Mouse (Mus musculus) frontal cortex, postnatal 36 days (tissue): ENCODE results near the gene Cog2.

Experiments
- DNase-seq, 2 experiments: peaks; one replicate each; pipeline ENCODE4 v3.0.0; 2022; ENCODE audit warnings: low spot score in 2 of 2

Cog2 gene

DNA sequence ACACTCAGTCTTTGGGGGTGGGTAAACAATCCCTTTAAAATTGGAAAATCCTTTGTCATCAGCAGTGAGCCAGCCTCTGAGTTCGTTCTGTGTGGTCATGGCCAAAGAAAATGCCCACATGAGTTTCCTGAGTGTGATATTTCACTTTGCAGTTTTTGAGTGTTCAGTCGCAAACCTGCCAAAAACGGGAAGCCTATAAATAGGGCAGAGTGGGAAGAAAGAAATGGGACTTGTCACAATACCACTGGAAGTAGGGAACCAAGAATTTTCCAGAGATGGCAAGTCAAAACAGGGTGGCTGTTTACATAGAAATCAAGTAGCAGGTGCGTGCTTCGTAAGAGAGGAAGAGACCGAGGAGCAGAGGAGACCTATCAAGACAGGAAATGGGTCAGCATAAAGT is 4.0 kb upstream of the Cog2 start:
- peak in 1 of 2 experiments; percentile 86 for DNase-seq

GRCm38 (mm10) chr8:124517142-124517541 is 3.4 kb upstream of the Cog2 start:
- DNase-seq, result no peak

- DNase-seq, result no peak
Measured at GRCm38 (mm10) chr8:124521946-124522345, 1.4 kb downstream of the Cog2 start.

DNA sequence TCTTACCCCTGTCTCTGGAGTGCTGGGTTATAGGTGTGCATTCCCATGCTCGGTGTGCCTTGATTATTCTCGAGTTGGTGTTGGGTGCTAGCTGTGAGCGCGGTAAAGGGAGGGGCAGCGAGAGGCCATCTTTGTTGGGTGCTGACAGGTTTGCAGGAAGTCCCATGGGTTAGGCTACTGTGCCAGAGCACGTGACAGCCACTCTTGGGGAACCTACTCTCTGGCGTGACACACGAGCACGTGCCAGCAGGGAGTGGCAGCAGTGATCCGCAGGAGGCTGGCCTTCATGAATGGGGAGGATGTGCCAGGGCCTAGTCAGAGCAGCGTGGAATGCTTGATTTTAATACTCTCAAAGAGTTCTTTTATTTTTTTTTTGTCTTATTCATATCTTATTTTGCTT is 5.7 kb downstream of the Cog2 start:
- DNase-seq, result no peak

DNA sequence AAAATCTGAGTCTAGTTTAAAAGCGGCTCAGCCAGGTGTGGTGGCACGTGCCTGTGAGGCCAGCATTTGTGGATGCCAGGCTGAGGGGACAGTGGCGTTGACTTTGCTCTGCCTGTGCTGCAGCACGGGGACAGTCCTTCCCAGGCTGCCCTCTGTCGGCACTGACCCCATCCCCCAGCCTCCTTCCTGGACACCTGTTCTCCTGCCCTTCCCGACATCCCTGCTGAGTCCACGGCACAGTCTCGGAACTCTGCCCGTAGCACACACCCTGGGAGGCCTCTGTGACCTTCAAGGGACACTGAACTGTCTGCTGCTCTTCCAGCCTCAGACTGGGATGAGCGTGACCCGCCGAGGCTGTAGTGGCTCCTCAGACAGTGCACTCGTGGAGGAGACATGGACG is 9.5 kb downstream of the Cog2 start:
- no peak for DNase-seq

GRCm38 (mm10) chr8:124530556-124530955 is 10.0 kb downstream of the Cog2 start:
- peak in 1 of 2 experiments; percentile 71 for DNase-seq

- no peak for DNase-seq
Measured at GRCm38 (mm10) chr8:124530996-124531395, 10.4 kb downstream of the Cog2 start.

GRCm38 (mm10) chr8:124532626-124533025 is 12.1 kb downstream of the Cog2 start:
- DNase-seq, result peak in 1 of 2 experiments; percentile 70

DNA sequence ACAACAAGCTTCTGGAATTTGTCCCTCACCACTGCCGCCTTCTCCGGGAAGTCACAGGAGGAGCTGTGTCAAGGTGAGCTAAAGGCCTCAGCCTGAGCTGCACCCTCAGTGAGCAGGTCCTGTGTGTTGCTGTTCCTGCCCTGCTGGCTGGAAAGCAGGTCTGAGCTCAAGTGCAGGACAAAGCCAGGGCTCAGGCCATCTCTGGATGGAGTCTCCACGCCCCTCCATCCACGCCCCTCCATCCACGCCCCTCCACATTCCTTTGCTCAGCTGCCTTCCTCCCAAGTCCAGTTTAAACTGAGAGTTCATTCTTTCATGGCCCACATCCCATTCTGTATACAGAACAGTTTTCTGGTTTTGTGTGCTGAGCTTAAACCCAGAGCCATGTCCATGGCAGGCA is 14.9 kb downstream of the Cog2 start:
- DNase-seq, result no peak

DNA sequence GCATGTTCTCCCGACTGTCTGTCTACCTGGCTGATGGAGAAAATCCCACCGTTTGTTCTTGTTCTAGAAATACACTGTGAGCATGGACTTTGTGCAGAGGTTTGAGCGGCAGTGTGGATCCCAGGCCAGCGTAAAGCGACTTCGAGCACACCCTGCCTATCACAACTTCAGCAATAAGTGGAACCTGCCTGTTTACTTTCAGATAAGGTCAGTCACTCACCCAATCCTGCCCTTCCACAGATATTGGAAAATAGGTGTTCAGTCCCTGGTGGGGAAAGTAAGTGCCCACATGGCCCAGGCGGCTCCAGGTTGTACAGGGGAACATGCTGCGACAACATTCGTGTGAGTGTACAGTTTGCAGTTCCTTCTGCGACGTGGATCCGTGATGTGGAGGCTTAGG is 20.3 kb downstream of the Cog2 start:
- DNase-seq, result no peak

GRCm38 (mm10) chr8:124542001-124542400 is 21.4 kb downstream of the Cog2 start:
- DNase-seq, result no peak

GRCm38 (mm10) chr8:124543272-124543671 is 22.7 kb downstream of the Cog2 start:
- no peak for DNase-seq

DNA sequence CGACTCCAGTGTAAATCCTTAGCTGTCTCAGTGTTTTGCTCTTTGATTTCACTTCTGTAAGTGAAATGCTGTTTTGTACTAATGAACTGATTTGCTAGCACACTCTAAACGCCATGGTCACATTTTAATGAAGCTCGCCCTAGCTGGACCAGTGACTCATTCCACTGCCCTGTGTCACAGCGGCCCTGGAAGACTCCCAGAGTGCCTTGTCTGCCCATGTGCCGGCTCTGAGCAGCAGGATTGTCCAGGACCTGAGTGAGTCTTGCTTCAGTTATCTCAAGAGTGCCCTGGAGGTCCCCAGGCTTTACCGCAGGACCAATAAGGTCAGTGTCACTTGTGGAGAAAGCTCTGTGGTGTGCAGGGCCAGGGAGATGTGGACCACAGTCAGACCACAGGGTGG is 25.8 kb downstream of the Cog2 start:
- no peak for DNase-seq

- peak in 1 of 2 experiments; percentile 33 for DNase-seq
Measured at GRCm38 (mm10) chr8:124546815-124547214, 26.2 kb downstream of the Cog2 start.

- DNase-seq, result no peak
Measured at GRCm38 (mm10) chr8:124547269-124547668, 26.7 kb downstream of the Cog2 start.

DNA sequence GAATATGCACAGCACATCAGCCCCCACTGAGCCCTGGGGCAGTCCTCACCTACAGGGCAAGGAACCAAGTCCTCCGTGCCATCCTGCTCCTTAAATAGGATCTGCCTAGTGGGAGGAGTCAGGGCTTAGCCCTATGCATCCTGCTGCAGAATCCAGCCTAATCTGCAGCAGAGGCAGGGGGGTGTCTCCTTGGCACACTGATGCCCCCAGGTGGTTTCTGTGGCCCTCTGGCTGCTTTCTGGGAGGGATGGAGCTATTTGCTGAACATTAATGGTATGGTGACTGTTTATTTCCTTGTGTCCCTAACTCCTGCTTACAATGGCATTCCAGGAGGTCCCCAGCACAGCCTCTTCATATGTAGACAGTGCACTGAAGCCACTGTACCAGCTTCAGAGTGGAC is 27.6 kb downstream of the Cog2 start:
- no peak for DNase-seq

GRCm38 (mm10) chr8:124551011-124551661 is 30.6 kb downstream of the Cog2 start:
- DNase-seq, result peak in 1 of 2 experiments; percentile 38

GRCm38 (mm10) chr8:124555113-124555750 is 34.7 kb downstream of the Cog2 start:
- DNase-seq, result no peak

GRCm38 (mm10) chr8:124556164-124556563 is 35.6 kb downstream of the Cog2 start:
- DNase-seq, result no peak

GRCm38 (mm10) chr8:124556658-124557057 is 36.1 kb downstream of the Cog2 start:
- DNase-seq, result peak; percentile 36 to 66

DNA sequence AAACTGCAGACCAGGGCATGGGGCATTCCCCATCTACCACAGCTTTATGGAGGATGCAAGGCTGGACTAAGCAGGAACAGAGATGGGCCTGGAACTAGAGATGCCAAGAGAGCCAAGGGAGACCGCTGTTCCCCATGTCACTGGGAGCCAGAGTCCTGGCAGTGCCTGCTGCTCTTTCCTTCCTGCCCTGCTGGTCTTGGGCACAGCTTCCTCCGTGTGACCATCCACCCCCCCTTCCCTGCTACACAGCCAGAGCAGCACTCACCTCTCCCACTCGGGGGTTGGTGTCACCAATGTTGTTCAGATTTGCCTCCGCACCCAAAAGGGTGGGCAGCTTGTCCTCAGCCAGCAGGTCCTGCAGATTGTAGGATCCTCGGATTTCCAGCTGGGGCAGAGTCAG is 36.9 kb downstream of the Cog2 start:
- DNase-seq, result no peak

DNA sequence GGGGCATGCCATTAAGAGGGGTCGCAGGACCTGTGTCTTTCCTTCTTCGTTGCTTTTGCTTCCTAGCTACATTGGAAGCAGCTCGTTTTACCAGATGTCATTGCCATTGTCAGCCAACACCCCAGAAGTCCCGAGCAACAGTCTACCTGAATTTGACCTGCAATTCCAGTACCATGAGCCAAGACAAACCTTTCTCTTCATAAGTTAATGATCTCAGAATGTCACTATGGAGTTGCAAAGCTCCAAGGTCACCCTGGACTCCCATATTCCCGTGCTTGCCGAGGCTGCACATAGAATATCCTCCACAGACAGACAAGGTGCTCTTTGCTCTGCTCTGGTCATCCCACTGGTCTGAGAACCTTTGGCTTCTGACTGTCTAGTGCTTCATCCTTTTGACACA is 46.6 kb downstream of the Cog2 start:
- DNase-seq, result no peak

DNA sequence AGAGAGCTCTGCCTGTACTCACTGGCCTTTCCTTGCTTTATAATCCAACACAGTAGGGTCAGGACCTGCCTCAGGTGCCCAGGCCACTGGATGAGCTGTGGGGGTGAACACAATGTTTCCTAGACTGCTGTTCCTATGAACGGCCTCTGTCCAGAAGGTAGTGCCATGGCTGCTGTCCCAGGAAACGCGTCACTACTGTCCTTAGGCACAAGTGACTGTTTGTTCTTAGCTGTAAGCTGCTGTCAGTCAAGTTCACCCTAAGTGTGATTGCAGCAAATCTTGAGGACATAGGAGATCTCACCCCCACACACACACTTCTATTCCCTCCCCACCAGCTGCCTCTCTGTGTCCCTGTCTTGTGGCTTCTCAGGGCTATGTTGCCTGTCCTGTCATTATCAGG is 47.0 kb downstream of the Cog2 start:
- no peak for DNase-seq

DNA sequence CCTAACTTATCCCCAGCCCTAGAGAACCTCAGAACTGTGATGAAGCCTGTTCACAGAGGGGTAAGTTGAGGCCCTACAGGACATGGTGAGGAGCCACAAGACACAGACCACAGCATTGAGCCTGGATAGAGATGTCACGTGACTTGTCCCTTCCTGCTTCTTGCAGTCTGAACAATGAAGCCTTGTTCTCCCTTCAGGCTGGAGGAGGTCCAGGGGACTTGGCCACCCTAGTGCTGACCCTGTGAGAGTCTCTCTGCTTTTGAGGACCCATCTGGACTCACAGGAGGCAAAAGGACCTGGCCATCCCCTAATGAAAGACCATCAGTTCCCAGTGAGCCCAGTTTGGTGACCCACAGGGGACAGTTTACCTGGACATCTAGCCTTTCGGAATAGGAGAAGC is 48.5 kb downstream of the Cog2 start:
- peak; percentile 35 to 55 for DNase-seq
